Mouse (Mus musculus): ENCODE measurements around the gene Tef. TPM values are rescaled to one million over a fixed set of nuclear protein-coding genes. Genes with fewer than 3 reads are reported as not detected.

Gene Tef
- total RNA-seq, 4 experiments from 2014 or later = 255 to 311 (median 291) TPM

- no peak for DNase-seq (ENCODE audit: low spot score in 2 of 2)
These were observed 26.4 kb downstream of the Tef start for GRCm38 (mm10) chr15:81828426-81829207.

GRCm38 (mm10) chr15:81829208-81829580 is 27.0 kb downstream of the Tef start:
- DNase-seq (ENCODE audit: low spot score in 2 of 2) = no peak

- DNase-seq (ENCODE audit: low spot score in 2 of 2) = no peak
These were observed 28.3 kb downstream of the Tef start for GRCm38 (mm10) chr15:81830530-81830929.

GRCm38 (mm10) chr15:81831136-81831825 is 29.1 kb downstream of the Tef start:
- peak; percentile 73 to 80 for DNase-seq (ENCODE audit: low spot score in 2 of 2)

- DNase-seq (ENCODE audit: low spot score in 2 of 2) = no peak
These were observed 30.0 kb downstream of the Tef start for GRCm38 (mm10) chr15:81832219-81832618.

- no peak for DNase-seq (ENCODE audit: low spot score in 2 of 2)
These were observed 31.3 kb downstream of the Tef start for GRCm38 (mm10) chr15:81833481-81833880.

GRCm38 (mm10) chr15:81834171-81834841 is 32.1 kb downstream of the Tef start:
- no peak for DNase-seq (ENCODE audit: low spot score in 2 of 2)

- no peak for DNase-seq (ENCODE audit: low spot score in 2 of 2)
These were observed 33.0 kb downstream of the Tef start for GRCm38 (mm10) chr15:81835007-81835880.

GRCm38 (mm10) chr15:81836124-81836821 is 34.1 kb downstream of the Tef start:
- peak; percentile 75 to 95 for DNase-seq (ENCODE audit: low spot score in 2 of 2)

- no peak for DNase-seq (ENCODE audit: low spot score in 2 of 2)
These were observed 35.0 kb downstream of the Tef start for GRCm38 (mm10) chr15:81836966-81837920.

GRCm38 (mm10) chr15:81838554-81839235 is 36.5 kb downstream of the Tef start:
- no peak for DNase-seq (ENCODE audit: low spot score in 2 of 2)

- DNase-seq (ENCODE audit: low spot score in 2 of 2) = peak in 1 of 2 experiments; percentile 86
These were observed 37.4 kb downstream of the Tef start for GRCm38 (mm10) chr15:81839634-81840033.

GRCm38 (mm10) chr15:81840306-81840705 is 38.1 kb downstream of the Tef start:
- no peak for DNase-seq (ENCODE audit: low spot score in 2 of 2)

GRCm38 (mm10) chr15:81842275-81842674 is 40.1 kb downstream of the Tef start:
- DNase-seq (ENCODE audit: low spot score in 2 of 2) = no peak

GRCm38 (mm10) chr15:81845033-81845625 is 42.9 kb downstream of the Tef start:
- no peak for DNase-seq (ENCODE audit: low spot score in 2 of 2)

GRCm38 (mm10) chr15:81845724-81846123 is 43.5 kb downstream of the Tef start:
- DNase-seq (ENCODE audit: low spot score in 2 of 2) = no peak

- no peak for DNase-seq (ENCODE audit: low spot score in 2 of 2)
These were observed 44.5 kb downstream of the Tef start for GRCm38 (mm10) chr15:81846755-81847154.

GRCm38 (mm10) chr15:81847161-81847560 is 44.9 kb downstream of the Tef start:
- DNase-seq (ENCODE audit: low spot score in 2 of 2) = no peak
